Mouse (Mus musculus) liver, embryonic 16.5 days (tissue): Measurements from ENCODE around the gene Grip2. TPM values are rescaled to one million over a fixed set of nuclear protein-coding genes. Genes with fewer than 3 reads are reported as not detected.

ENCODE experiments used
- ATAC-seq: fragments of 200-750 bp; cut with Nextera tagmentation; 2 replicates; pipeline ENCODE4 v1.8.0; 2017; ENCODE audit warnings: low read depth, mild to moderate bottlenecking, moderate number of reproducible peaks, moderate library complexity
- H3K27ac ChIP-seq: fragments of 300-500 bp; sonication (generic); 2 replicates; pipeline ENCODE4 v1.5.1; 2014; ENCODE audit warnings: mild to moderate bottlenecking, low read length
- H3K27me3 ChIP-seq: fragments of 300-500 bp; sonication (generic); 2 replicates; pipeline ENCODE4 v1.6.1; 2014; ENCODE audit warnings: low read depth, low read length, mixed read lengths; ENCODE audit not compliant: control insufficient read depth, insufficient read depth
- H3K36me3 ChIP-seq: fragments of 300-500 bp; sonication (generic); 2 replicates; pipeline ENCODE4 v1.6.1; 2014; ENCODE audit warnings: mild to moderate bottlenecking; ENCODE audit not compliant: control insufficient read depth, insufficient read depth
- H3K4me1 ChIP-seq: fragments of 300-500 bp; sonication (generic); 2 replicates; pipeline ENCODE4 v1.6.1; 2014; ENCODE audit warnings: low read depth, low read length, mixed read lengths; ENCODE audit not compliant: control insufficient read depth
- H3K4me2 ChIP-seq: fragments of 300-500 bp; sonication (generic); 2 replicates; pipeline ENCODE4 v1.6.1; 2014; ENCODE audit warnings: low read depth, low read length, mixed read lengths
- H3K4me3 ChIP-seq: fragments of 300-500 bp; sonication (generic); 2 replicates; pipeline ENCODE4 v1.5.1; 2014; ENCODE audit warnings: low read depth, mild to moderate bottlenecking, low read length
- H3K9ac ChIP-seq: fragments of 300-500 bp; sonication (generic); 2 replicates; pipeline ENCODE4 v1.6.1; 2014; ENCODE audit warnings: low read depth, low read length
- H3K9me3 ChIP-seq: fragments of 300-500 bp; sonication (generic); replicated peaks from 2 replicates; pipeline ENCODE4 v1.6.1; 2016; ENCODE audit warnings: low read length; ENCODE audit not compliant: control insufficient read depth
- WGBS: fragments of 180-500 bp; shearing (Covaris S2); extraction: QIAGEN DNeasy Blood & Tissue Kit; methylation state at CpG from one replicate; pipeline ENCODE4 v1.1.7; 2014; ENCODE audit not compliant: insufficient replicate concordance; 5-methylcytosine and 5-hydroxymethylcytosine counted together
- polyA plus RNA-seq: library from polyadenylated mRNA; unstranded; fragments of >200 nt; fragmentation: Nextera tagmentation; extraction: Ambion mirVana; gene quantifications from 2 replicates; pipeline ENCODE4 v1.2.1, GENCODE M21; 2015

The Grip2 gene
- polyA plus RNA-seq, 1 experiment from 2014 or later, result 0.09 TPM

DNA sequence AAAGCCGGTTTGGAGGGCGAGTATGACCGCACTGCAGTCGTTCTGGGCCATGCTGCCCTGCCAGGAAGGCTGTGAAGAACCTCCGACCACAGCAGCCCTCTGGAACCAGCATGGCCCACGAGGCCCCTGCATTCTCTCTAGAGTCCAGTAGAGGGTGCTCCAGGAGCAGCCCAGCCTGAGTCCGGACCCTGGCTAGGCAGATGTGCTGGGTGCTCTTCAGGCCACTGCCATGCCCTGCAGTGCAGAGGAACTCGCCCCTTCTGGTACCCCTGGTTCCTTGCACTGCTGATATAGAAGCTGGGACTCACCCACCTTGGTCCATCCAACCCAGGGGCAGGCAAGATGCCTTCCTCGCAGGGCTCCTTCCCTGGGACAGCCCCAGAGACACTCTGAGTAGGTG, 50.5 kb downstream of the Grip2 start:
- no peak overlapping the region for H3K27ac ChIP-seq
- H3K4me2 ChIP-seq, result no peak overlapping the region
- 0 out of 2 replicates have a peak, but pooled peaks have one; percentile 24 for ATAC-seq
- whole genome bisulfite sequencing, result 8% methylated on average over 9 of the region's 9 CpGs
- H3K9ac ChIP-seq, result no peak overlapping the region
- H3K27me3 ChIP-seq, result no peaks in the 10 kb centered on the region
- no peaks in the 10 kb centered on the region for H3K36me3 ChIP-seq
- no peaks in the 10 kb centered on the region for H3K9me3 ChIP-seq
- no peak overlapping the region for H3K4me3 ChIP-seq
- H3K4me1 ChIP-seq, result no peaks in the 10 kb centered on the region

DNA sequence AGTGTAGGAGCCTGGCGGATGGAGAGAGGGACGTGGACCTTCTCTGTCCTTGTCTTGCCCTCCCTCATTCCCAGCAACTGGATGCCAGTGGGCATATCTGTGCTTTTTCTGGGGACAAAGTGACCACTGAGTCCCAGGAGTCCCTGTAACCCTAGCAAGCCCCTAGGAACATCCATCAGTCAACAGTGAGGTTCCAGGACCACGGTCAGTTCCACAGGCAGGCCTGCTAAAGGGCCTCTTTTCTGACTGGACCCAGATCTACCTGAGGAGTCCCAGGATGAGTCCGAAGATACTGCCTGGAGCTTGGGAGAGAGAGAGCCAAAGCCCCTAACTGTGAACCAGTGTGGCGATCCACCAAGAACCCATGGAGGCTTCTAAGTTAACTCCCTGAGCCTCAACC, 53.1 kb downstream of the Grip2 start:
- Histone ChIP-seq H3K9ac (no peak overlapping the region), H3K36me3 (no peaks in the 10 kb centered on the region), H3K9me3 (no peaks in the 10 kb centered on the region), H3K27me3 (no peaks in the 10 kb centered on the region), H3K4me1 (no peaks in the 10 kb centered on the region), H3K4me3 (no peak overlapping the region), H3K27ac (no peak overlapping the region), H3K4me2 (no peak overlapping the region)
- WGBS, result 54% methylated on average over 5 of the region's 5 CpGs
- no peak for ATAC-seq

- no peaks in the 10 kb centered on the region for H3K36me3 ChIP-seq
- no peak overlapping the region for H3K4me3 ChIP-seq
- H3K4me2 ChIP-seq, result no peak overlapping the region
- no peaks in the 10 kb centered on the region for H3K4me1 ChIP-seq
- H3K27me3 ChIP-seq, result no peaks in the 10 kb centered on the region
- no peak for ATAC-seq
- no peaks in the 10 kb centered on the region for H3K9me3 ChIP-seq
- WGBS, result 43% methylated on average over 8 of the region's 8 CpGs
- H3K9ac ChIP-seq, result no peak overlapping the region
- H3K27ac ChIP-seq, result no peak overlapping the region
Measured at GRCm38 (mm10) chr6:91767550-91767949, 59.5 kb downstream of the Grip2 start.

GRCm38 (mm10) chr6:91762051-91762742, 64.9 kb downstream of the Grip2 start:
- Histone ChIP-seq H3K36me3 (no peaks in the 10 kb centered on the region; the same call in 1 of the 2 replicates), H3K4me3 (no peak overlapping the region), H3K4me2 (no peak overlapping the region), H3K9me3 (no peaks in the 10 kb centered on the region), H3K27ac (no peak overlapping the region), H3K27me3 (no peaks in the 10 kb centered on the region), H3K4me1 (no peaks in the 10 kb centered on the region), H3K9ac (no peak overlapping the region)
- 55% methylated on average over 9 of the region's 9 CpGs for WGBS
- no peak for ATAC-seq

- Histone ChIP-seq H3K36me3 (no peaks in the 10 kb centered on the region; the same call in none of the 2 replicates), H3K9me3 (no peaks in the 10 kb centered on the region), H3K27me3 (no peaks in the 10 kb centered on the region), H3K4me2 (no peak overlapping the region), H3K4me1 (no peaks in the 10 kb centered on the region), H3K27ac (no peak overlapping the region), H3K9ac (no peak overlapping the region), H3K4me3 (no peak overlapping the region)
- ATAC-seq, result no peak
- WGBS, result 74% methylated on average over 12 of the region's 12 CpGs
Measured at GRCm38 (mm10) chr6:91754845-91755244, 72.2 kb downstream of the Grip2 start.

DNA sequence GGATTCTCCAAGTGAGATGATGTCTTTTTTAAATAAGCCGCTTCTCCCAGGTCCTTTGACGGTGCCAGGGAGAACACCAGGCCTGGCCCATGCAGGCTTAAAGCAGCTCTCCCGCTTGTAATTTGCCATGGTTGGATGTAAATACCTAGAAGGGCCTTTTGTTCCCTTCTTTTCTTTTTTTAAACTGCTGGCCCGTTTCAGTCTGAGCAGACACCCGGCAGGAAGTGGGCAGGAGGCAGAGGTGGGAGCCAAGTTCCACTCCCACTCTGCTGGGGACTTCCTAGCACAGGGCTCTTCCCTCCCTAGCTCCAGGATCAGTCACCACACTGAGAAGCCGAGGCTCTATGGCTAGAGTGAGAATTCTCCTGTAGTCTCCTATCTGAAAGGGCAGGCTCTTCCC, 73.0 kb downstream of the Grip2 start:
- no peak overlapping the region for H3K27ac ChIP-seq
- no peaks in the 10 kb centered on the region for H3K4me1 ChIP-seq
- no peak for ATAC-seq
- no peak overlapping the region for H3K4me2 ChIP-seq
- H3K4me3 ChIP-seq, result no peak overlapping the region
- 61% methylated on average over 6 of the region's 6 CpGs for WGBS
- H3K9me3 ChIP-seq, result no peaks in the 10 kb centered on the region
- H3K9ac ChIP-seq, result no peak overlapping the region
- H3K36me3 ChIP-seq, result peaks cover 4% of the 10 kb centered on the region
- H3K27me3 ChIP-seq, result no peaks in the 10 kb centered on the region

DNA sequence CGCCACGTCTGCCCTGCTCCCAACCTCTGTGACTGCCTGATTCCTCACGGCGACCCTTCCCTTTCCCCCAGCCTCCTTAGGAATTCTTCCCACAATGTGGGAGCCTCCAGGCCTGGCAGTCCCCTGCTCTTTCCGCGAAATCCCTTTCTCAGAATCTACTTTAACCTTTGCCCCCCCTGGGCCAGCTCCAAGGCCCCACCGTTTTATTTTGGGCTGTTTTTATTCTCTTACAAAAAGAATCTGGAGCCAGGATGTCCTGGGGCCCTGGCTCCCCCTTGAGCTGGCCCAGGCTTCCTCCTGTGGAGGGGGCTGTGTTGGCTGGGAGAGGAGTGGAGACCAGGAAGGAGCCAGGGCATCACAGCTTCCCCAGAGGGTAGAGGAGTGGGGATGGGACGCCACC, 74.2 kb downstream of the Grip2 start:
- H3K9ac ChIP-seq, result no peak overlapping the region

DNA sequence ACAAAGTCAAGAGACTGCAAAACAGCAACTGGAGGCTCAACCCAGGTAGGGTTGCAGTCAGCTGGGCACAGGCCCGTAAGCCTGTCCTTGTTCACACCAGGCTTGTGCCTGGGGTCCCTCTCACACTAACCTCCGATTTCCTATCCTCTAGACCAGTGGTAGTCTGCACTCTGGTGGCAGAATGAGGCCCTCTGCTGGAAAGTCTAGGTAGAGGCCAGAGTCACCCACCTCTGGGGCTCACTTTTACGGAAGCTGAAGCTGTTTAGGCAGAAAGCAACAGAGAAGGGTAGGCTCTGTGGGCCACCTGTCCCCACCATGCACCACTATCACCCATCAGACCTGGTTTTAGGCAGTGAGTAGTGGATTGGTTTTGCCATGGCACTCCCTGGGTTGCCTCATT, 76.1 kb downstream of the Grip2 start:
- Histone ChIP-seq H3K9ac (no peak overlapping the region), H3K4me3 (no peak overlapping the region), H3K4me2 (no peak overlapping the region), H3K27me3 (no peaks in the 10 kb centered on the region), H3K4me1 (no peaks in the 10 kb centered on the region), H3K36me3 (peaks cover 10% of the 10 kb centered on the region), H3K27ac (no peak overlapping the region), H3K9me3 (no peaks in the 10 kb centered on the region)
- no peak for ATAC-seq
- WGBS, result 62% methylated on average over 3 of the region's 3 CpGs

More for the DNA sequence above, 74.2 kb downstream of the Grip2 start:
- H3K9me3 ChIP-seq, result no peaks in the 10 kb centered on the region
- peaks cover 10% of the 10 kb centered on the region for H3K36me3 ChIP-seq
- WGBS, result 67% methylated on average over 8 of the region's 8 CpGs
- no peaks in the 10 kb centered on the region for H3K27me3 ChIP-seq
- H3K27ac ChIP-seq, result no peak overlapping the region
- no peak overlapping the region for H3K4me2 ChIP-seq
- no peaks in the 10 kb centered on the region for H3K4me1 ChIP-seq
- ATAC-seq, result no peak
- no peak overlapping the region for H3K4me3 ChIP-seq

DNA sequence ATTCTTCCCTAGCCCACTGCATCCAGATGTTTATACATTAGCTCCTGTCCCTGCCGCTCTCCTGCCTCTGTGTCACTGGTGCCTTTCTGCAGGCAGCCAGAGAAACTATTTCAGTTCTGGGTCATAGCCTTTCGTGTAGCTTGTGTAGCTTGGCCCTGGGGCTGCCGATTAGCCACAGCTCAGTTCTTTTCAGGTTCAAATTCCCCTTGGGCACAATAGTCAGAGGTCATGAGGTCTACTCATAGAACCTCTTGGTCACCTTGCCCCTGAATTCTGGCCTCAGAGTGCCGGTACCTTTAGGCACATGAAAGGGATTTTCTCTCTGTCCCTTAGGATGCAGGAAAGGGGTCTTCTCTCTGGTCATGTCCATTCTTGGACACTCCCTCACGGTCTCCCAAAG, 80.3 kb downstream of the Grip2 start:
- Histone ChIP-seq H3K27ac (no peak overlapping the region), H3K9ac (no peak overlapping the region), H3K36me3 (peaks cover 12% of the 10 kb centered on the region), H3K4me3 (no peak overlapping the region), H3K4me2 (no peak overlapping the region), H3K4me1 (no peaks in the 10 kb centered on the region), H3K9me3 (no peaks in the 10 kb centered on the region), H3K27me3 (no peaks in the 10 kb centered on the region)
- no peak for ATAC-seq
- 68% methylated on average over 5 of the region's 5 CpGs for WGBS
